Mouse (Mus musculus) stomach, postnatal 0 days (tissue): Measurements from ENCODE around the gene Dnajc16.

ENCODE experiments used
- CTCF ChIP-seq: IDR thresholded peaks from 2 replicates; pipeline ENCODE4 v1.5.1; 2016; ENCODE audit warnings: antibody characterized with exemption, low read depth, mild to moderate bottlenecking, moderate library complexity
- EP300 ChIP-seq: optimal IDR thresholded peaks from 2 replicates; pipeline ENCODE3; 2016; ENCODE audit warnings: antibody characterized with exemption

DNA sequence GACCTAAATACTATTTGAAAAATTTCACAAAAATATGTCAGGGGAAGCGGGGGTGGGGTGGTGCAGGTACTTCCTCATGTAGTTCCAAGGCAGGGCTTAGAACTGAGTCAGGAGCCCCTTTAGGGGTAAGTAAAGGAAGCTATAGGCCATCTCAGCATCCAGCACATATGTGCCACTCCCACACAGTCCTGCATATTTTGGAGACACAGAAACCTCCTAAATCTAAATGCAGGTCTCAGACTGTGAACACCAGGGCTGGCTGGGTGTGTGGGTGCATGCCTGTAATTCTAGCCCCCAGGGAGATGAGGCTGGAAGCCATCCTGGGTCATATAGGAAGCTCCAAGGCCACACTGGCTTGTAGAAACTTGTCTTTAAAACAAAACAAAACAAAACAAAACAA lies 79.5 kb downstream of the Dnajc16 start:
- TF ChIP-seq CTCF, result no peak
- no peak for TF ChIP-seq EP300
